Mouse (Mus musculus): ENCODE data around the gene Pitx1. TPM values are rescaled to one million over a fixed set of nuclear protein-coding genes. Genes with fewer than 3 reads are reported as not detected.

Pitx1 gene
- polyA plus RNA-seq, 1 experiment from 2014 or later, result 8.2 TPM

GRCm38 (mm10) chr13:55825245-55825681, 10.7 kb downstream of the Pitx1 start:
- Histone ChIP-seq H3K9me3 (ENCODE audit: control insufficient read depth) (no peaks in the 10 kb centered on the region), H3K27ac (ENCODE audit: low read depth, low read length) (no peak overlapping the region), H3K4me1 (replicated peaks; ENCODE audit: control insufficient read depth, insufficient read depth, low read length) (no peaks in the 10 kb centered on the region), H3K4me2 (replicated peaks; ENCODE audit: low read depth) (peak overlapping the region; percentile 61), H3K9ac (ENCODE audit: low read depth, low read length) (no peak overlapping the region), H3K36me3 (ENCODE audit: control insufficient read depth, insufficient read depth) (no peaks in the 10 kb centered on the region), H3K4me3 (ENCODE audit: low read depth, low read length) (peak overlapping the region; percentile 29; the same call in 1 of the 2 replicates), H3K27me3 (replicated peaks; ENCODE audit: control insufficient read depth, insufficient read depth, low read length) (peaks cover 48% of the 10 kb centered on the region)
- TF ChIP-seq CTCF (IDR thresholded peaks at IDR 0.05; ENCODE audit: low read depth), result no peak
- ATAC-seq, result no peak
- WGBS, result 31% methylated on average over 32 of the region's 32 CpGs

GRCm38 (mm10) chr13:55824151-55824945, 11.6 kb downstream of the Pitx1 start:
- no peaks in the 10 kb centered on the region for H3K4me1 ChIP-seq (replicated peaks; ENCODE audit: control insufficient read depth, insufficient read depth, low read length)
- H3K36me3 ChIP-seq (ENCODE audit: control insufficient read depth, insufficient read depth), result no peaks in the 10 kb centered on the region
- WGBS, result 44% methylated on average over 10 of the region's 10 CpGs
- no peak for ATAC-seq
- H3K4me3 ChIP-seq (ENCODE audit: low read depth, low read length), result no peak overlapping the region
- no peak overlapping the region for H3K27ac ChIP-seq (ENCODE audit: low read depth, low read length)
- no peak overlapping the region for H3K9ac ChIP-seq (ENCODE audit: low read depth, low read length)
- H3K27me3 ChIP-seq (replicated peaks; ENCODE audit: control insufficient read depth, insufficient read depth, low read length), result peaks cover 45% of the 10 kb centered on the region
- TF ChIP-seq CTCF (IDR thresholded peaks at IDR 0.05; ENCODE audit: low read depth), result peak; percentile 51
- no peaks in the 10 kb centered on the region for H3K9me3 ChIP-seq (ENCODE audit: control insufficient read depth)
- H3K4me2 ChIP-seq (replicated peaks; ENCODE audit: low read depth), result no peak overlapping the region

DNA sequence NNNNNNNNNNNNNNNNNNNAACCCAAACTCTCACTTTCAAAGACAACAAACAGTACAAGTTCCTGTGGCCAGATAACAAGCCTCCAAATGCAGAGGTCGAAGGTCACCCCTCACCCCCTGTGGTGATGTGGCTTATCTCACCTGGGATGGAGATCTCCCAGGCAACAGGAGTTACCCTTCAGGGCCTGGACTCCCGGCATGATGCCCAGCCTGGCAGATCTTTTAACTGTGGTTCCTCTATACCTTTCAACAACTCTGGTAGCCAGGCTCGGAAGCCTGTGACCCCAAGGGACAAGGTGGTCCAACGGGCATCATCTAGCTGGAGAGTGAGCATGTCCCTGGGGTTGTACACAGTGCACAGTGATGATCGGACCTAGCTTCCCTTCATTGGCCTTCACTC, 13.5 kb downstream of the Pitx1 start:
- H3K27me3 ChIP-seq (replicated peaks; ENCODE audit: control insufficient read depth, insufficient read depth, low read length), result peaks cover 33% of the 10 kb centered on the region
- no peak overlapping the region for H3K27ac ChIP-seq (ENCODE audit: low read depth, low read length)
- no peaks in the 10 kb centered on the region for H3K9me3 ChIP-seq (ENCODE audit: control insufficient read depth)
- WGBS, result 56% methylated on average over 5 of the region's 5 CpGs
- H3K4me2 ChIP-seq (replicated peaks; ENCODE audit: low read depth), result no peak overlapping the region
- no peaks in the 10 kb centered on the region for H3K4me1 ChIP-seq (replicated peaks; ENCODE audit: control insufficient read depth, insufficient read depth, low read length)
- no peak for TF ChIP-seq CTCF (IDR thresholded peaks at IDR 0.05; ENCODE audit: low read depth)
- no peak overlapping the region for H3K9ac ChIP-seq (ENCODE audit: low read depth, low read length)
- ATAC-seq, result no peak
- no peak overlapping the region for H3K4me3 ChIP-seq (ENCODE audit: low read depth, low read length)
- no peaks in the 10 kb centered on the region for H3K36me3 ChIP-seq (ENCODE audit: control insufficient read depth, insufficient read depth)

DNA sequence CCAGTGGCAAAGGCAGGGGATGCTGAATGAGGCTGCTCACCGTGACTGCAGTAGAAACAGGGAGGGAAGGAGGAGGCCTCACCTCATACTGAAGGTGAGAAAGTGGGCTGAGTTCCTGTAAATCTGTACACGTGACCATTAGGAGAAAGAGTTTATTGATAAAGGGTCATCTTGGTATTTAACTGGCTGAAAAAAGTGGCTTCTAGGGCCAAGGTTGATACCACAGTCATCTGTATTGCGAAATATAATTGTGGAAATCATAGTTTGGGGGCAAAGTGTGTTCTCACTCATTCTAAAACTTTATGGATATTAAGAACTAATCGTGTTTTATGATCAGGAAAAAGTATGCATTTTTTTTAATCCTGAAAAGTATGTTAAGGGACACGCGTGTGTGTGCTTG, 21.2 kb downstream of the Pitx1 start:
- peak; percentile 40 for ATAC-seq

GRCm38 (mm10) chr13:55813490-55814016, 22.4 kb downstream of the Pitx1 start:
- 63% methylated on average over 5 of the region's 5 CpGs for WGBS
- H3K4me3 ChIP-seq (ENCODE audit: low read depth, low read length), result no peak overlapping the region
- no peak for ATAC-seq

More for the DNA sequence above, 21.2 kb downstream of the Pitx1 start:
- Histone ChIP-seq H3K27me3 (replicated peaks; ENCODE audit: control insufficient read depth, insufficient read depth, low read length) (no peaks in the 10 kb centered on the region), H3K4me3 (ENCODE audit: low read depth, low read length) (no peak overlapping the region), H3K36me3 (ENCODE audit: control insufficient read depth, insufficient read depth) (no peaks in the 10 kb centered on the region), H3K27ac (ENCODE audit: low read depth, low read length) (no peak overlapping the region), H3K4me2 (replicated peaks; ENCODE audit: low read depth) (no peak overlapping the region), H3K9ac (ENCODE audit: low read depth, low read length) (no peak overlapping the region), H3K4me1 (replicated peaks; ENCODE audit: control insufficient read depth, insufficient read depth, low read length) (no peaks in the 10 kb centered on the region), H3K9me3 (ENCODE audit: control insufficient read depth) (no peaks in the 10 kb centered on the region)
- WGBS, result 50% methylated on average over 6 of the region's 6 CpGs
- no peak for TF ChIP-seq CTCF (IDR thresholded peaks at IDR 0.05; ENCODE audit: low read depth)

DNA sequence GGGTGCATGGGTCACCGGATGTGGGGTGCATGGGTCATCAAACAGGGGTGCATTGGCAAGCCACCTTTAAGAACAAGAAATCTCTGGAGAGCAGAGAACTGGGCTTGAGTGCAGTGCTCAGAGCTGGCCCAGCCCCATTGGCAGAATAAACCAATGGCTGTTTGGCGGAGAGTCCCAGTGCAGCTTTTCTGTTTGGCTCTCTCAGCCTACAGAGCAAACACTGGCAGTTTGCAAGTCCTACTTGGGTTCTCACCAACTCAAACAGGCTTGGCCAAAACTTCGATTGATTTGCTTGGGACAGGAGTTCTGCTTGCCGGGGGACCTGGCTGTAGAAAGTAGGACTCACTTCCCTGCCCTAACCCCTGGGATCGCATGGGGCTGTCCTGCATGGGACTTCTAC, 25.0 kb downstream of the Pitx1 start:
- Histone ChIP-seq H3K27me3 (replicated peaks; ENCODE audit: control insufficient read depth, insufficient read depth, low read length) (no peaks in the 10 kb centered on the region), H3K4me2 (replicated peaks; ENCODE audit: low read depth) (no peak overlapping the region), H3K9ac (ENCODE audit: low read depth, low read length) (no peak overlapping the region), H3K4me1 (replicated peaks; ENCODE audit: control insufficient read depth, insufficient read depth, low read length) (no peaks in the 10 kb centered on the region), H3K9me3 (ENCODE audit: control insufficient read depth) (no peaks in the 10 kb centered on the region), H3K27ac (ENCODE audit: low read depth, low read length) (no peak overlapping the region), H3K36me3 (ENCODE audit: control insufficient read depth, insufficient read depth) (no peaks in the 10 kb centered on the region), H3K4me3 (ENCODE audit: low read depth, low read length) (no peak overlapping the region)
- 64% methylated on average over 5 of the region's 5 CpGs for WGBS
- TF ChIP-seq CTCF (IDR thresholded peaks at IDR 0.05; ENCODE audit: low read depth), result no peak
- ATAC-seq, result no peak

More at GRCm38 (mm10) chr13:55813490-55814016, 22.4 kb downstream of the Pitx1 start:
- TF ChIP-seq CTCF (IDR thresholded peaks at IDR 0.05; ENCODE audit: low read depth), result no peak
- no peaks in the 10 kb centered on the region for H3K36me3 ChIP-seq (ENCODE audit: control insufficient read depth, insufficient read depth)
- no peak overlapping the region for H3K9ac ChIP-seq (ENCODE audit: low read depth, low read length)
- H3K4me1 ChIP-seq (replicated peaks; ENCODE audit: control insufficient read depth, insufficient read depth, low read length), result no peaks in the 10 kb centered on the region
- H3K4me2 ChIP-seq (replicated peaks; ENCODE audit: low read depth), result no peak overlapping the region
- H3K27me3 ChIP-seq (replicated peaks; ENCODE audit: control insufficient read depth, insufficient read depth, low read length), result no peaks in the 10 kb centered on the region
- H3K9me3 ChIP-seq (ENCODE audit: control insufficient read depth), result no peaks in the 10 kb centered on the region
- H3K27ac ChIP-seq (ENCODE audit: low read depth, low read length), result no peak overlapping the region
